Mouse (Mus musculus) adrenal gland, postnatal 0 days (tissue): Measurements from ENCODE around the gene Rpl10l. TPM values are rescaled to one million over a fixed set of nuclear protein-coding genes. Genes with fewer than 3 reads are reported as not detected.

Experiments used
- polyA plus RNA-seq: library from polyadenylated mRNA; unstranded; fragments of >200 nt; fragmentation: Nextera tagmentation; extraction: Ambion mirVana; gene quantifications from 2 replicates; pipeline ENCODE4 v1.2.1, GENCODE M21; 2015

Gene Rpl10l
- polyA plus RNA-seq = not detected in 2 replicates

GRCm38 (mm10) chr12:66283991-66284622 lies at the start of gene Rpl10l:
Gene Rpl10l, minus strand, starts transcription at chr12:66284401.

